Mouse (Mus musculus): Measurements from ENCODE around the gene Gria1. TPM values are rescaled to one million over a fixed set of nuclear protein-coding genes. Genes with fewer than 3 reads are reported as not detected.

Gene Gria1
- polyA plus RNA-seq, 1 experiment from 2014 or later = 0.07 TPM

GRCm38 (mm10) chr11:57072171-57072570 is 61.0 kb downstream of the Gria1 start:
- 60% methylated on average over 6 of the region's 6 CpGs for WGBS (ENCODE audit: insufficient replicate concordance)
- no peak overlapping the region for H3K4me3 ChIP-seq
- H3K27me3 ChIP-seq (replicated peaks) = no peaks in the 10 kb centered on the region
- no peak overlapping the region for H3K4me2 ChIP-seq
- no peak overlapping the region for H3K27ac ChIP-seq
- H3K9ac ChIP-seq = no peak overlapping the region
- H3K9me3 ChIP-seq (replicated peaks) = no peaks in the 10 kb centered on the region
- H3K36me3 ChIP-seq = no peaks in the 10 kb centered on the region
- ATAC-seq = no peak
- no peaks in the 10 kb centered on the region for H3K4me1 ChIP-seq

- no peak for ATAC-seq
- Histone ChIP-seq H3K36me3 (no peaks in the 10 kb centered on the region), H3K9me3 (replicated peaks) (no peaks in the 10 kb centered on the region), H3K27me3 (replicated peaks) (no peaks in the 10 kb centered on the region), H3K4me2 (no peak overlapping the region), H3K4me1 (no peaks in the 10 kb centered on the region), H3K4me3 (no peak overlapping the region), H3K27ac (no peak overlapping the region), H3K9ac (no peak overlapping the region)
- 63% methylated on average over 3 of the region's 3 CpGs for WGBS (ENCODE audit: insufficient replicate concordance)
Measured at GRCm38 (mm10) chr11:57079423-57079822, 68.2 kb downstream of the Gria1 start.

GRCm38 (mm10) chr11:57089527-57089926 is 78.3 kb downstream of the Gria1 start:
- Histone ChIP-seq H3K27me3 (replicated peaks) (no peaks in the 10 kb centered on the region), H3K27ac (no peak overlapping the region), H3K4me1 (no peaks in the 10 kb centered on the region), H3K36me3 (no peaks in the 10 kb centered on the region), H3K9ac (no peak overlapping the region), H3K4me3 (no peak overlapping the region), H3K9me3 (replicated peaks) (0 out of 2 replicates have a peak, but pooled peaks cover 6% of the 10 kb centered on the region), H3K4me2 (no peak overlapping the region)
- WGBS (ENCODE audit: insufficient replicate concordance) = 60% methylated on average over 5 of the region's 5 CpGs
- ATAC-seq = no peak

- Histone ChIP-seq H3K9me3 (replicated peaks) (0 out of 2 replicates have a peak, but pooled peaks cover 6% of the 10 kb centered on the region), H3K4me2 (no peak overlapping the region), H3K4me1 (no peaks in the 10 kb centered on the region), H3K27ac (no peak overlapping the region), H3K27me3 (replicated peaks) (no peaks in the 10 kb centered on the region), H3K36me3 (no peaks in the 10 kb centered on the region), H3K4me3 (no peak overlapping the region), H3K9ac (no peak overlapping the region)
- ATAC-seq = no peak
Measured at GRCm38 (mm10) chr11:57090705-57091104, 79.5 kb downstream of the Gria1 start.

- no peak for ATAC-seq
- no peak overlapping the region for H3K4me3 ChIP-seq
Measured at GRCm38 (mm10) chr11:57091276-57091914, 80.2 kb downstream of the Gria1 start.

GRCm38 (mm10) chr11:57100491-57100890 is 89.3 kb downstream of the Gria1 start:
- Histone ChIP-seq H3K4me1 (no peaks in the 10 kb centered on the region), H3K27ac (no peak overlapping the region), H3K4me2 (no peak overlapping the region), H3K36me3 (no peaks in the 10 kb centered on the region), H3K9ac (no peak overlapping the region), H3K4me3 (no peak overlapping the region), H3K27me3 (replicated peaks) (no peaks in the 10 kb centered on the region), H3K9me3 (replicated peaks) (no peaks in the 10 kb centered on the region)
- 63% methylated on average over 5 of the region's 5 CpGs for WGBS (ENCODE audit: insufficient replicate concordance)
- no peak for ATAC-seq

More at GRCm38 (mm10) chr11:57091276-57091914, 80.2 kb downstream of the Gria1 start:
- H3K27me3 ChIP-seq (replicated peaks) = no peaks in the 10 kb centered on the region
- H3K27ac ChIP-seq = no peak overlapping the region
- 45% methylated on average over 3 of the region's 3 CpGs for WGBS (ENCODE audit: insufficient replicate concordance)
- H3K4me2 ChIP-seq = no peak overlapping the region
- 0 out of 2 replicates have a peak, but pooled peaks cover 6% of the 10 kb centered on the region for H3K9me3 ChIP-seq (replicated peaks)
- H3K36me3 ChIP-seq = no peaks in the 10 kb centered on the region
- H3K4me1 ChIP-seq = no peaks in the 10 kb centered on the region
- H3K9ac ChIP-seq = no peak overlapping the region

- Histone ChIP-seq H3K36me3 (no peaks in the 10 kb centered on the region), H3K27me3 (replicated peaks) (no peaks in the 10 kb centered on the region), H3K4me1 (no peaks in the 10 kb centered on the region), H3K9me3 (replicated peaks) (no peaks in the 10 kb centered on the region), H3K9ac (no peak overlapping the region), H3K4me3 (no peak overlapping the region), H3K27ac (no peak overlapping the region), H3K4me2 (no peak overlapping the region)
- WGBS (ENCODE audit: insufficient replicate concordance) = 49% methylated on average over 5 of the region's 5 CpGs
- no peak for ATAC-seq
Measured at GRCm38 (mm10) chr11:57103751-57104254, 92.6 kb downstream of the Gria1 start.

GRCm38 (mm10) chr11:57105683-57106082 is 94.5 kb downstream of the Gria1 start:
- Histone ChIP-seq H3K9me3 (replicated peaks) (no peaks in the 10 kb centered on the region), H3K27me3 (replicated peaks) (no peaks in the 10 kb centered on the region), H3K4me2 (no peak overlapping the region), H3K4me3 (no peak overlapping the region), H3K27ac (no peak overlapping the region), H3K4me1 (no peaks in the 10 kb centered on the region), H3K9ac (no peak overlapping the region), H3K36me3 (no peaks in the 10 kb centered on the region)
- 72% methylated on average over 3 of the region's 3 CpGs for WGBS (ENCODE audit: insufficient replicate concordance)
- no peak for ATAC-seq

- Histone ChIP-seq H3K9ac (no peak overlapping the region), H3K27ac (no peak overlapping the region), H3K36me3 (no peaks in the 10 kb centered on the region), H3K4me1 (no peaks in the 10 kb centered on the region), H3K9me3 (replicated peaks) (0 out of 2 replicates have a peak, but pooled peaks cover 7% of the 10 kb centered on the region), H3K4me2 (no peak overlapping the region), H3K27me3 (replicated peaks) (no peaks in the 10 kb centered on the region), H3K4me3 (no peak overlapping the region)
- 75% methylated on average over 8 of the region's 8 CpGs for WGBS (ENCODE audit: insufficient replicate concordance)
- ATAC-seq = no peak
Measured at GRCm38 (mm10) chr11:57112386-57112785, 101.2 kb downstream of the Gria1 start.

- Histone ChIP-seq H3K4me3 (no peak overlapping the region), H3K9ac (no peak overlapping the region), H3K27ac (no peak overlapping the region), H3K9me3 (replicated peaks) (0 out of 2 replicates have a peak, but pooled peaks cover 7% of the 10 kb centered on the region), H3K27me3 (replicated peaks) (no peaks in the 10 kb centered on the region), H3K36me3 (no peaks in the 10 kb centered on the region), H3K4me1 (no peaks in the 10 kb centered on the region), H3K4me2 (no peak overlapping the region)
- no peak for ATAC-seq
- 64% methylated on average over 5 of the region's 5 CpGs for WGBS (ENCODE audit: insufficient replicate concordance)
Measured at GRCm38 (mm10) chr11:57114410-57114809, 103.2 kb downstream of the Gria1 start.

- WGBS (ENCODE audit: insufficient replicate concordance) = 72% methylated on average over 8 of the region's 8 CpGs
- no peak for ATAC-seq
Measured at GRCm38 (mm10) chr11:57127066-57127465, 115.9 kb downstream of the Gria1 start.

GRCm38 (mm10) chr11:57140162-57140780 is 129.1 kb downstream of the Gria1 start:
- no peak overlapping the region for H3K4me3 ChIP-seq
- WGBS (ENCODE audit: insufficient replicate concordance) = 78% methylated on average over 14 of the region's 14 CpGs
- ATAC-seq = no peak
- no peak overlapping the region for H3K9ac ChIP-seq
- no peaks in the 10 kb centered on the region for H3K4me1 ChIP-seq
- no peak overlapping the region for H3K27ac ChIP-seq
- H3K36me3 ChIP-seq = no peaks in the 10 kb centered on the region
- H3K4me2 ChIP-seq = no peak overlapping the region
- no peaks in the 10 kb centered on the region for H3K27me3 ChIP-seq (replicated peaks)
- H3K9me3 ChIP-seq (replicated peaks) = no peaks in the 10 kb centered on the region

More at GRCm38 (mm10) chr11:57127066-57127465, 115.9 kb downstream of the Gria1 start:
- Histone ChIP-seq H3K9ac (no peak overlapping the region), H3K27me3 (replicated peaks) (no peaks in the 10 kb centered on the region), H3K27ac (no peak overlapping the region), H3K9me3 (replicated peaks) (no peaks in the 10 kb centered on the region), H3K4me1 (no peaks in the 10 kb centered on the region), H3K4me3 (no peak overlapping the region), H3K36me3 (no peaks in the 10 kb centered on the region), H3K4me2 (no peak overlapping the region)
